Comparison of ENCODE assay signal across 29 mouse cellular contexts in the genomic region with DNA sequence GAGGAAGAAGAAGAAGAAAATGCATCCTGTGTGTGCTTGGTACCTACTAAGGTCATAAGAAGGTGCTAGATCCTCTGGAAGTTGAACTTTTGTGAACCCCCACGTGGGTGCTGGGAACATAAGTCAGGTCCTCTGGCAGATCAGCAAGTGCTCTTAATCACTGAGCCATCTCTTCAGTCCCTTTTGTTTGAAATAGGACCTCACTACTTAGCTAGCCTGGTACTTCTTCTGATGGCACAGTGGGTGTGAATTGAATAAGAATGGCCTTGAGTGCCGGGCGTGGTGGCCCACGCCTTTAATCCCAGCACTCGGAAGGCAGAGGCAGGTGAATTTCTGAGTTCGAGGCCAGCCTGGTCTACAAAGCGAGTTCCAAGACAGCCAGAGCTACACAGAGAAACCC. TPM values are rescaled to one million over a fixed set of nuclear protein-coding genes. Genes with fewer than 3 reads are reported as not detected.
"Had no signal": no experiment of that assay in that cellular context is flagged by ENCODE, and none has a peak within 500 bp of the region (broad histone marks: within the 10 kb centered on the region; RNA-seq: fewer than 3 reads in every experiment).

No protein-coding gene starts in this region.

- DNase-seq: liver, postnatal 0 days; lung, adult 2 months; lung, postnatal 14 days; lung, postnatal 36 days; retina, postnatal 1 day; right cerebral cortex, adult 18-20 months; right cerebral cortex, postnatal 25 days; right cerebral cortex, postnatal 4 days; thymus, adult 2 months; thymus, postnatal 25 days; thymus, postnatal 4 days had no signal

- H3K27ac ChIP-seq: lung, embryonic 15.5 days; midbrain, embryonic 13.5 days; midbrain, embryonic 15.5 days; neural tube, embryonic 12.5 days; stomach, embryonic 15.5 days; stomach, postnatal 0 days had no signal

- H3K36me3 ChIP-seq: midbrain, embryonic 15.5 days had no signal

- H3K4me3 ChIP-seq: lung, embryonic 15.5 days; megakaryocyte, embryonic 14.5 days; midbrain, embryonic 13.5 days; midbrain, embryonic 15.5 days; neural tube, embryonic 12.5 days; stomach, embryonic 15.5 days had no signal

- H3K27me3 ChIP-seq: lung, embryonic 15.5 days; megakaryocyte, embryonic 14.5 days; midbrain, embryonic 13.5 days; midbrain, embryonic 15.5 days; neural tube, embryonic 12.5 days; stomach, embryonic 15.5 days had no signal

- H3K9me3 ChIP-seq: lung, embryonic 15.5 days; megakaryocyte, embryonic 14.5 days; midbrain, embryonic 13.5 days; midbrain, embryonic 15.5 days; neural tube, embryonic 12.5 days; stomach, embryonic 15.5 days had no signal

- H3K4me1 ChIP-seq: lung, embryonic 15.5 days; midbrain, embryonic 13.5 days; midbrain, embryonic 15.5 days; neural tube, embryonic 12.5 days; stomach, embryonic 15.5 days had no signal

- H3K9ac ChIP-seq: liver, postnatal 0 days; lung, embryonic 15.5 days; midbrain, embryonic 13.5 days; midbrain, embryonic 15.5 days; neural tube, embryonic 12.5 days; stomach, embryonic 15.5 days had no signal

- ATAC-seq: liver, postnatal 0 days; lung, postnatal 0 days; midbrain, embryonic 13.5 days; midbrain, embryonic 15.5 days had no signal

- H3K4me2 ChIP-seq: lung, embryonic 15.5 days; midbrain, embryonic 11.5 days; midbrain, embryonic 13.5 days; midbrain, embryonic 15.5 days; neural tube, embryonic 12.5 days; stomach, embryonic 15.5 days had no signal

RNA-seq across cellular contexts. Expression of gene Thap8, which starts 14.0 kb away (rescaled TPM):
- total RNA-seq: neutrophil, adult 5-6 weeks had no signal

RNA-seq across cellular contexts. Expression of gene Clip3, which starts 25.6 kb away (rescaled TPM):
- total RNA-seq: megakaryocyte progenitor cell, adult 5-6 weeks; monocyte, adult 5-6 weeks had no signal
- polyA plus RNA-seq: macrophage had no signal

RNA-seq across cellular contexts. Expression of gene Ovol3, which starts 30.4 kb away (rescaled TPM):
- total RNA-seq: midbrain, postnatal 0 days; monocyte, adult 5-6 weeks; neutrophil, adult 5-6 weeks had no signal
- polyA plus RNA-seq: liver, postnatal 0 days; lung, adult 2 months; lung, embryonic 15.5 days; macrophage; midbrain, embryonic 11.5 days; midbrain, embryonic 13.5 days; midbrain, embryonic 15.5 days; midbrain, postnatal 0 days; neural tube, embryonic 12.5 days; neural tube, embryonic 14.5 days; small intestine, adult 2 months; spleen, adult 2 months; stomach, embryonic 15.5 days; stomach, postnatal 0 days; urinary bladder, adult 2 months had no signal
